Mouse (Mus musculus) cortical plate, adult 2 months (tissue): ENCODE results near the gene Setd1b.

Experiments
- CTCF ChIP-seq: fragments of 200-500 bp; IDR thresholded peaks from 2 replicates; pipeline ENCODE4 v1.5.1; 2011; ENCODE audit warnings: mild to moderate bottlenecking, control low read depth, low read length; ENCODE audit not compliant: insufficient read depth; ENCODE audit errors: extremely low read depth
- POLR2A ChIP-seq: fragments of 200-500 bp; IDR thresholded peaks from 2 replicates; pipeline ENCODE4 v1.6.1; 2011; ENCODE audit warnings: mild to moderate bottlenecking, low read length, control low read depth; ENCODE audit not compliant: insufficient read depth; ENCODE audit errors: extremely low read depth

GRCm38 (mm10) chr5:123190912-123191311, 48.9 kb downstream of the Setd1b start:
- TF ChIP-seq CTCF (no peak), POLR2A (no peak)
